Mouse (Mus musculus) stomach, embryonic 14.5 days (tissue): ENCODE results near the gene Gm8050. TPM values are rescaled to one million over a fixed set of nuclear protein-coding genes. Genes with fewer than 3 reads are reported as not detected.
"Not testable (repeated sequence)": the region's sequence is repeated elsewhere in the genome, so short reads cannot be mapped to it uniquely, and the experiment has no call there.

ENCODE experiments used
- ATAC-seq: fragments of 200-750 bp; cut with Nextera tagmentation; 2 replicates; pipeline ENCODE4 v1.8.0; 2017; ENCODE audit warnings: low read depth, moderate TSS enrichment; ENCODE audit not compliant: insufficient number of reproducible peaks, insufficient read depth, low FRiP score
- H3K27ac ChIP-seq: fragments of 300-500 bp; sonication (generic); 2 replicates; pipeline ENCODE4 v1.5.1; 2014; ENCODE audit warnings: mild to moderate bottlenecking, low read length, moderate library complexity, mixed read lengths
- H3K27me3 ChIP-seq: fragments of 300-500 bp; sonication (generic); 2 replicates; pipeline ENCODE4 v1.6.1; 2014; ENCODE audit warnings: low read length, control low read depth, mixed read lengths; ENCODE audit not compliant: control insufficient read depth, insufficient read depth
- H3K36me3 ChIP-seq: fragments of 300-500 bp; sonication (generic); 2 replicates; pipeline ENCODE4 v1.6.1; 2014; ENCODE audit warnings: mild to moderate bottlenecking, control low read depth, low read length, moderate library complexity, mixed read lengths; ENCODE audit not compliant: control insufficient read depth, insufficient read depth
- H3K4me1 ChIP-seq: fragments of 300-500 bp; sonication (generic); 2 replicates; pipeline ENCODE4 v1.6.1; 2014; ENCODE audit warnings: low read length, control low read depth, mixed read lengths; ENCODE audit not compliant: control insufficient read depth, insufficient read depth
- H3K4me2 ChIP-seq: fragments of 300-500 bp; sonication (generic); replicated peaks from 2 replicates; pipeline ENCODE4 v1.6.1; 2014; ENCODE audit warnings: low read depth, low read length, control low read depth
- H3K4me3 ChIP-seq: fragments of 300-500 bp; sonication (generic); 2 replicates; pipeline ENCODE4 v1.5.1; 2014; ENCODE audit warnings: low read depth, low read length, control low read depth
- H3K9ac ChIP-seq: fragments of 300-500 bp; sonication (generic); replicated peaks from 2 replicates; pipeline ENCODE4 v1.6.1; 2014; ENCODE audit warnings: low read depth, mild to moderate bottlenecking, control low read depth, low read length, moderate library complexity, mixed read lengths
- H3K9me3 ChIP-seq: fragments of 300-500 bp; sonication (generic); 2 replicates; pipeline ENCODE4 v1.6.1; 2016; ENCODE audit warnings: low read depth, low read length, control low read depth; ENCODE audit not compliant: control insufficient read depth
- whole genome bisulfite sequencing: fragments of 180-500 bp; shearing (Covaris S2); extraction: QIAGEN DNeasy Blood & Tissue Kit; methylation state at CpG from one replicate; pipeline ENCODE4 v1.1.7; 2014; 5-methylcytosine and 5-hydroxymethylcytosine counted together
- polyA plus RNA-seq: library from polyadenylated mRNA; unstranded; fragments of >200 nt; fragmentation: Nextera tagmentation; extraction: Ambion mirVana; gene quantifications from 2 replicates; pipeline ENCODE4 v1.2.1, GENCODE M21; 2014

Gm8050 gene
- not detected in 2 replicates for polyA plus RNA-seq

DNA sequence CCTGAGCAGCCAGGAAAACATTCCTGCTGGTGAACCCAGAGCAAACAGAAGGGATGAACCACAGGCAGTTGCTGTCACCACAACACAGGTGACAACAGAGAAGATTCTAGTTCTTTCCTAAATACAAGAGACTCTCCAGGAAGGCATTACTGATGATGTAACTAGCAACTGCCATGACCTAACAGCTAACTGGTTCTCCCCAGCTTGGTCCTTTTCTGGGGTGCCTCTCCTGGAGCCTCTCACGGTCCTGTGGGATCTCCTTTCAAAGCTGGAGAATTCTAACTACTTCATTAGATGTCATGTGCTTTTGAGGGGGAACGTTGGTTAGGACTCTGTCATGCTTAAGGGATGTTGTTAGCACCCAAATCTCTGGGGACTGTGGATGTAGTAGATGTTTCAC, at the start of gene Gm8050:
TSS of gene Gm8050 (minus strand) at position 101 of the 400 bp plus-strand sequence.
- H3K9me3 ChIP-seq, H3K4me2 ChIP-seq, H3K9ac ChIP-seq, H3K36me3 ChIP-seq, H3K4me3 ChIP-seq, ATAC-seq, H3K4me1 ChIP-seq, H3K27ac ChIP-seq, H3K27me3 ChIP-seq: not testable (repeated sequence)
- WGBS = 67% methylated on average over 1 of the region's 2 CpGs

DNA sequence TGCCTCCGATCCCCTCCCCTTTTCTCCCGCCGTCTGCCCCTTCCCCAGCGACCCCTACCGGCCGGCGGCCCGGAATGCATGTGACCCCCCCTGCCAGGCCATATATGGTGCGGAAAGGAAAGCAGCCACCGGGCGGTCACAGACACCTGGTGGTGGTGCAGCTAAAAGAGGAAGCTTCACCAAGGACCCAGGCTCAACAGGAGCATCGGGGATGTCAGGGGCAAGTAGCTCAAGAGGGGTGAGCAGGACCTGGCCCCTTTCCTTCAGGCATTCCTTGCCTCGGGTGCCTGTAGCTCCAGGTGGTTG, 37.1 kb upstream of the Gm8050 start:
- H3K4me2 ChIP-seq, H3K4me1 ChIP-seq, H3K27me3 ChIP-seq, H3K9ac ChIP-seq, H3K27ac ChIP-seq, H3K9me3 ChIP-seq, ATAC-seq, H3K36me3 ChIP-seq: not testable (repeated sequence)
- 0 out of 2 replicates have a peak overlapping the region, but pooled peaks have one; percentile 31 for H3K4me3 ChIP-seq
- 0% methylated on average over 4 of the region's 13 CpGs for WGBS

DNA sequence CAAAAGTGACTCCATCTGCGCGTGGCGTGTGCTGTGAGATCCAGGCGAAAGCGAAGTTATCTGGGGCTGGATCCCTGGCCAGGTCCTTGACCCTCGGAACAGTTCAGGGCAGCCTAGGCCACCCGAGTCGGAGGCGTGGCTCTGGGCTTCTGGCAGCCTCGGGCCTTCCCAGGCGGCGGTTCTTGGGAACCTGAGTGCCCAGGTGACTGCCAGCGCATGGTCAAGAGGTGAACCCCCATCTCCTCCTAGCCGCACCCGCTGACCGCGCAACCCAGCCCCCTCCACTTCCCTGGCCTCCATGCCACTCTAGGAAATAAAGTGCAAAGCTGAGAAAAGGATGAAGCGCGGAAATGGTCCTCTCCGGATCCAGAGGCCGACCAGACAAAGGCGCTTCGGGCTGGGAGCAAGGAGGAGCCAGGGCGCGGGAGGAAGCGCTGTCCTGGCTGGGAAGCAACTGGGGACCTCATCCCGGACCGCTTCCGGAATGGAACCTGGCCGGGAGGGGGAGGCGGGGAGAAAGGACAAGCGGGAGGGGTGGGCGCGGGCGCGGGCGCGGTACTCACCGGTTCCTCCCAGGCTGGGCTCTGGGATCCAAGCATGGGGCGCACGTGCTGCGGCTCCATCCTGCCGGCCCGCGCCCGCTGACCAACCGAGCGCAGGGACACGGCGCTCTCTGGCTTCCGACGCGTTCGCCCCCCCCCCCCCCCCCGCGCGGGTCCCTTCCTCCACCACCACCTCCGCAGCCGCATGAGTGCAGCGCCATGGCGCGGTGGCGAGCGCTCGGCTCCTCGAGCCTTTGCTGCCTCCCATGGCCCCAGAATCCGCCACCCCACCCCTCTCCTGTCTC, 36.6 kb upstream of the Gm8050 start:
- H3K9ac ChIP-seq, ATAC-seq, H3K27me3 ChIP-seq, H3K36me3 ChIP-seq, H3K27ac ChIP-seq, H3K4me1 ChIP-seq, H3K9me3 ChIP-seq: not testable (repeated sequence)
- Histone ChIP-seq H3K4me3 (peak overlapping the region; percentile 31; the same call in 1 of the 2 replicates), H3K4me2 (peak overlapping the region; percentile 26; the same call in 1 of the 2 replicates)
- 2% methylated on average over 28 of the region's 67 CpGs for WGBS

DNA sequence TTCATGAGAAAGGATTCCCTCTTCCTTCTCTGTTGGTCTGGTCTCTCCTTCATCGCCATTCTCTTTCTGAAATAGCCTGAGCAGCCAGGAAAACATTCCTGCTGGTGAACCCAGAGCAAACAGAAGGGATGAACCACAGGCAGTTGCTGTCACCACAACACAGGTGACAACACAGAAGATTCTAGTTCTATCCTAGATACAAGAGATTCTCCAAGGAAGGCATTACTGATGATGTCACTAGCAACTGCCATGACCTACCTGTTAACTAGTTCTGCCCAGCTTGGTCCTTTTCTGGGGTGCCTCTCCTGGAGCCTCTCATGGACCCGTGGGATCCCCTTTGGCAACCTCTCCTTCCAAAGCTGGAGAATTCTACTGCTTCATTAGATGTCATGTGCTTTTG, 22.2 kb upstream of the Gm8050 start, which contains the start of gene Gm3636:
TSS of gene Gm3636 (minus strand) at position 101 of the 400 bp plus-strand sequence.
- not testable (repeated sequence) for H3K27ac ChIP-seq, H3K9me3 ChIP-seq, H3K9ac ChIP-seq, H3K4me3 ChIP-seq, ATAC-seq, H3K4me1 ChIP-seq, H3K27me3 ChIP-seq, H3K4me2 ChIP-seq, H3K36me3 ChIP-seq
- WGBS = no CpG with 5 or more reads among the region's 2 CpGs

DNA sequence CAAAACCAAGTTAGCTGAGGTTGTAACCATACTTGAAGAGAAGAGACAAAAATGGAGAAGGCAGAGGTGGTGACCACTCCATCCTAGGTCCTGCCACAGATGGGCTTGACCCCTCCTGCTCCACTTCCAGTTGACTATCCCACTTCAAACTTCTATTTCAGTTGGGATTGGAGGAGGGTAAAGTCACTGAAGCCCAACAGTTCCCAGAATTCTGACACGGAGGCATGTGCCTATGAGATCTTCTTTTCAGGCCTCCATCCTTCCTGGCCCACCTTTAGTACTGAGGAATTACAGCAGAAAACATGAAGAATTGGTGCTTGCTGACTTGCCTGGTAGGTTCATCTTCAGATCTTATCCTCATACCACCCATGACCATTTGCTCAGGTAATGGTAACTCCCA, 36.0 kb downstream of the Gm8050 start, which contains the start of gene Gm10251:
TSS of gene Gm10251 (minus strand) at position 101 of the 400 bp plus-strand sequence.
- not testable (repeated sequence) for H3K27me3 ChIP-seq, H3K4me2 ChIP-seq, H3K4me1 ChIP-seq, H3K9me3 ChIP-seq, H3K36me3 ChIP-seq, H3K4me3 ChIP-seq, ATAC-seq, H3K9ac ChIP-seq, H3K27ac ChIP-seq
- WGBS = no CpG with 5 or more reads among the region's 1 CpGs

Other genes with a start within 250 kb of the Gm8050 start
- gene Gm8356, start 183.0 kb downstream of the Gm8050 start, polyA plus RNA-seq = not detected in 2 replicates
- 0.27 and 0.58 TPM in 2 replicates for gene Gm3629, start 129.6 kb downstream of the Gm8050 start, polyA plus RNA-seq
- not detected in 2 replicates for gene Gm3460, start 97.8 kb downstream of the Gm8050 start, polyA plus RNA-seq
- not detected in 2 replicates for gene Gm10251, start 36.1 kb downstream of the Gm8050 start, polyA plus RNA-seq
- gene Gm3636, start 22.1 kb upstream of the Gm8050 start, polyA plus RNA-seq = 5.7 and 8.9 TPM in 2 replicates
- not detected in 2 replicates for gene Gm8362, start 54.2 kb upstream of the Gm8050 start, polyA plus RNA-seq
- not detected in 2 replicates for gene Gm3642, start 120.1 kb upstream of the Gm8050 start, polyA plus RNA-seq
- 2.1 and 2.2 TPM in 2 replicates for gene Gm3667, start 169.7 kb upstream of the Gm8050 start, polyA plus RNA-seq